Mouse (Mus musculus) adrenal gland, postnatal 10 days (tissue): ENCODE measurements at regions not wholly inside any gene's neighbourhood (a gene's known extent, or its start where the extent isn't known, plus 50 kb on each side); places are given as distances from the start of the nearest gene placed in this dataset. TPM values are rescaled to one million over a fixed set of nuclear protein-coding genes. Genes with fewer than 3 reads are reported as not detected.

ENCODE experiments used
- DNase-seq: peaks from one replicate; pipeline ENCODE4 v3.0.0; 2021; ENCODE audit warnings: mixed read lengths
- microRNA-seq: library from miRNA; unstranded; fragments of <30 nt; microRNA quantifications from one replicate; pipeline ENCODE4 v1.2.0, GENCODE M21; 2021

- no peak for DNase-seq
These were observed 109.4 kb upstream of the Tusc1 start for GRCm38 (mm10) chr4:93444666-93445065.

GRCm38 (mm10) chr4:93438587-93439336 is 103.5 kb upstream of the Tusc1 start:
- no peak for DNase-seq

DNA sequence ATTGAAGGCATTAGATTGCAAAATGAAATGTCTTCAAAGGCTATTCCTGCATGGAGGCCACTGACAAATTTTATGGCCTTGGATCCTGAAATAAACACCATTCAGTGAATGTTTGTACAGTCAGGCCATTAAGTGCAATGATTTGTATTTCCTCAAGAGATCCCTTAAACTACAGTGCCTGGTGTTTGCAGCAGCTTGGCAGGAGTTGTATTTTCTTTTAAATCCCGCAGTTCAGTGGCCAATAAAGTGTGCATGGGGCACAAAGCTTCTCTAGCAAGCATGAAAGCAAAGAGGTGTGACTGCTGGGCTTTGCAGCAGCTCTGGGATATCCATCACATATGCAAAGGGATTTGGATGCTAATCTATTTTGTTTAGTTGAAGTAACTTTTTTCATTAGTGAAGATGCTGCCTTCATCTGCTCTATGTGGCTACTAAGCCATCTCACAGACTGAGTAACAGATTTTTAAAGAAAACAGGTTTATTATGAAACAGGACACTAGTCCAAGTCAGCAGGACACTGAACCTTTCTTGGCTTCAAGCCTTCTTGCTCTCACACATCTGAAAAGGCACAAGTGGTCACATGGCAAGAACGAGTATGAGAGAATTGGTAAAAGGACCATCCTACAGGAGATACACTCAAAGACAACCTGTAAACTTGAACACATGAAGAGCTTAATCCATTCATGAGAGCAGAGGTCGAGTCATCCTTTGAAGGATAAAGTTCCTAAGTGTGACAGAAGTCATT is 102.2 kb upstream of the Tusc1 start:
- no peak for DNase-seq

DNA sequence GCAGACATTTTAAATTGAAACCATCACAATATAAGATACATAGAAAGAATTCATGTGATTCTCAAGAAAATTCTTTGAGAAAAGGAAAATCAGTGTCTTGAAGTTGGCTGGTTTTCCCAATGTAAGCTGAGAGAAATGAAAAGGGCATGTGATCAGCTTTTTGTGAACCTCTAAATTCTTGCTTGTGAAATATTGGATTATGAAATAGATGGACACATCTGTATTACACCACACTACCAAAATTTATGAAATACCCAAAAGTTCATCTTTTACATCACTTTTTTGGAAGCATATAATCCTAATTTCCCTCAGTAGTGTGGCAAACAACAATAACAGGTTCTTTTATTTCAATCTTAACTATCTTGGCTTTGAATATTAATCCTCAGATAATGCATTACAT is 77.4 kb upstream of the Tusc1 start:
- no peak for DNase-seq

GRCm38 (mm10) chr4:93406876-93407275 is 71.6 kb upstream of the Tusc1 start:
- no peak for DNase-seq

DNA sequence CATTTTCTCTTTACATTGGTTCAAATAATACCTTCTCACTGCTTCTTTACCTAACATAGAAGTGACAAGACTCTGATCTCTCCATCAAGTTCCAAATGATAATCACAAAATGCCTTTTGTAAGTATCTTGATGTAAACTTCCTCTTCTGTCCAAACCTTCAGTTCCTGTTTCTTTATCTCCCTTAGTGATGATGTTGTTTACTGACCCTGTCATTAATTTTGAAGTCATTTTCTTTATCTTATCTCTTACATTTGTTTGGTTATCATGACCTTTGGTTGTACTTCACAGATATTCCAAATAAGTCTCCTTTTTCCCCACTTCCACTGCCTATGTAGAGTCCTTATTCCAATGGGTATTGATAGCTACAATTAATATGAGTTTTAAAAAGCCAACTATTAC is 65.3 kb upstream of the Tusc1 start:
- no peak for DNase-seq

Small RNA genes lying in the stretch of these regions (microRNA-seq; reads per million reads assigned to microRNA genes)
- not detected for gene Gm22619
